Comparison of ENCODE assay signal across 28 mouse cellular contexts in genomic region chr5:119477926-119478325, GRCm38 (mm10).
DNase-seq lines count a peak whose midpoint lies in the region; ATAC-seq and TF ChIP-seq lines count a peak whose summit lies in the region.
"Had no signal": no experiment of that assay in that cellular context is flagged by ENCODE, and none has a peak within 500 bp of the region (broad histone marks: within the 10 kb centered on the region; RNA-seq: fewer than 3 reads in every experiment).

No protein-coding gene starts in this region.

- H3K4me2 ChIP-seq in lung, embryonic 15.5 days, result no peak overlapping the region
- no peak overlapping the region for H3K4me2 ChIP-seq in midbrain, embryonic 16.5 days (ENCODE audit: low read length)
- H3K4me2 ChIP-seq: forebrain, embryonic 13.5 days; heart, embryonic 11.5 days; hindbrain, embryonic 12.5 days; intestine, embryonic 15.5 days; limb, embryonic 12.5 days; liver, embryonic 12.5 days; midbrain, embryonic 12.5 days; neural tube, embryonic 13.5 days had no signal

- no peak for ATAC-seq in lung, embryonic 15.5 days (ENCODE audit: borderline replicate concordance, extremely low read depth, low FRiP score, low TSS enrichment)
- ATAC-seq in midbrain, embryonic 16.5 days, result no peak
- ATAC-seq: forebrain, embryonic 13.5 days; hindbrain, postnatal 0 days; liver, embryonic 12.5 days; liver, postnatal 0 days; Patski had no signal

- H3K4me1 ChIP-seq in kidney, adult 2 months (ENCODE audit: control insufficient read depth, insufficient read depth, low read length), result no peaks in the 10 kb centered on the region
- H3K4me1 ChIP-seq in lung, embryonic 15.5 days, result peaks cover 36% of the 10 kb centered on the region
- no peaks in the 10 kb centered on the region for H3K4me1 ChIP-seq in midbrain, embryonic 16.5 days (ENCODE audit: control insufficient read depth, insufficient read depth, low read length)
- H3K4me1 ChIP-seq: hindbrain, embryonic 12.5 days; megakaryocyte, embryonic 14.5 days; neural tube, embryonic 13.5 days had no signal

- H3K27ac ChIP-seq in kidney, adult 2 months (ENCODE audit: insufficient read depth, low read depth, low read length), result no peak overlapping the region
- peak overlapping the region; percentile 45; the same call in 1 of the 2 replicates for H3K27ac ChIP-seq in lung, embryonic 15.5 days
- H3K27ac ChIP-seq in midbrain, embryonic 16.5 days (ENCODE audit: low read length), result no peak overlapping the region
- H3K27ac ChIP-seq: forebrain, embryonic 13.5 days; hindbrain, embryonic 12.5 days; hindbrain, postnatal 0 days; intestine, embryonic 15.5 days; limb, embryonic 12.5 days; liver, embryonic 12.5 days; midbrain, embryonic 12.5 days; neural tube, embryonic 13.5 days had no signal

- DNase-seq in heart, adult 11 months, result peak; percentile 91
- no peak for DNase-seq in heart, postnatal 25 days (ENCODE audit: low spot score)
- DNase-seq in kidney, adult 2 months, result peak; percentile 51
- DNase-seq in kidney, adult 18-20 months, result no peak
- DNase-seq in lung, postnatal 25 days (ENCODE audit: low spot score), result no peak
- peak; percentile 22 to 31 for DNase-seq in kidney, postnatal 36 days
- DNase-seq: adrenal gland, postnatal 10 days; cerebellum, adult 9-10 months; cerebellum, postnatal 36 days; gastrocnemius, postnatal 36 days; layer of hippocampus, adult 9-11 months; liver, postnatal 0 days; right cerebral cortex, postnatal 4 days; thymus, adult 2 months; thymus, postnatal 36 days had no signal

- H3K27me3 ChIP-seq in kidney, adult 2 months (replicated peaks; ENCODE audit: control insufficient read depth, insufficient read depth, low read length), result no peaks in the 10 kb centered on the region
- H3K27me3 ChIP-seq in lung, embryonic 15.5 days, result no peaks in the 10 kb centered on the region
- no peaks in the 10 kb centered on the region for H3K27me3 ChIP-seq in midbrain, embryonic 16.5 days (ENCODE audit: control insufficient read depth, insufficient read depth, low read depth, low read length)
- H3K27me3 ChIP-seq: forebrain, embryonic 13.5 days; hindbrain, embryonic 12.5 days; intestine, embryonic 15.5 days; liver, embryonic 12.5 days; megakaryocyte, embryonic 14.5 days; midbrain, embryonic 12.5 days; neural tube, embryonic 13.5 days; Patski had no signal

- TF ChIP-seq CTCF in kidney, adult 2 months (conservative IDR thresholded peaks at IDR 0.05; ENCODE audit: insufficient read depth, insufficient read length, low read depth, low read length), result no peak

- H3K4me3 ChIP-seq in kidney, adult 2 months (ENCODE audit: insufficient read depth, low read depth, low read length), result no peak overlapping the region
- H3K4me3 ChIP-seq in lung, embryonic 15.5 days, result no peak overlapping the region
- H3K4me3 ChIP-seq in midbrain, embryonic 16.5 days (ENCODE audit: low read depth, low read length), result no peak overlapping the region
- H3K4me3 ChIP-seq: forebrain, embryonic 13.5 days; hindbrain, embryonic 12.5 days; intestine, embryonic 15.5 days; limb, embryonic 12.5 days; liver, embryonic 12.5 days; megakaryocyte, embryonic 14.5 days; midbrain, embryonic 12.5 days; neural tube, embryonic 13.5 days had no signal

- H3K9me3 ChIP-seq in lung, embryonic 15.5 days, result no peaks in the 10 kb centered on the region
- H3K9me3 ChIP-seq in midbrain, embryonic 16.5 days (replicated peaks; ENCODE audit: control insufficient read depth, low read length, poor library complexity, severe bottlenecking), result peaks cover 3% of the 10 kb centered on the region; the same call in 1 of the 2 replicates
- H3K9me3 ChIP-seq: hindbrain, embryonic 12.5 days; intestine, embryonic 15.5 days; midbrain, embryonic 12.5 days; neural tube, embryonic 13.5 days had no signal

- no peak for TF ChIP-seq POLR2A in kidney, adult 2 months (IDR thresholded peaks at IDR 0.05; ENCODE audit: low read depth, low read length)

- 71% methylated on average over 2 of the region's 2 CpGs for WGBS in kidney, adult 2 months
- WGBS in lung, embryonic 15.5 days, result 60% methylated on average over 2 of the region's 2 CpGs
- WGBS in midbrain, embryonic 16.5 days, result 86% methylated on average over 2 of the region's 2 CpGs

- no peak overlapping the region for H3K9ac ChIP-seq in lung, embryonic 15.5 days
- H3K9ac ChIP-seq in midbrain, embryonic 16.5 days (ENCODE audit: low read depth, low read length), result no peak overlapping the region
- H3K9ac ChIP-seq: forebrain, embryonic 13.5 days; hindbrain, embryonic 12.5 days; intestine, embryonic 15.5 days; limb, embryonic 12.5 days; liver, embryonic 12.5 days; liver, postnatal 0 days; midbrain, embryonic 12.5 days; neural tube, embryonic 13.5 days had no signal

- no peaks in the 10 kb centered on the region for H3K36me3 ChIP-seq in kidney, adult 2 months (ENCODE audit: control insufficient read depth, insufficient read depth, low read length)
- H3K36me3 ChIP-seq in lung, embryonic 15.5 days, result no peaks in the 10 kb centered on the region
- no peaks in the 10 kb centered on the region for H3K36me3 ChIP-seq in midbrain, embryonic 16.5 days (ENCODE audit: control insufficient read depth, insufficient read depth, low read length)
- H3K36me3 ChIP-seq: hindbrain, embryonic 12.5 days; intestine, embryonic 15.5 days; limb, embryonic 12.5 days; liver, embryonic 12.5 days; midbrain, embryonic 12.5 days; neural tube, embryonic 13.5 days had no signal

- intact Hi-C loops in heart, postnatal 25 days (cut with DNase I), result no loop called here

Comparison
In these comparisons a context has a peak if more than half of its experiments do, and no peak if none do; other contexts are left out.
1. DNase-seq: peak in heart, adult 11 months (single experiment), kidney, adult 2 months (single experiment) and kidney, postnatal 36 days (2 of 2); none in heart, postnatal 25 days (single experiment), kidney, adult 18-20 months (single experiment) and lung, postnatal 25 days (single experiment).